Mouse (Mus musculus) ovary, postnatal 14 days (tissue): ENCODE data around the gene Phrf1.
A peak's percentile ranks its signal among the peaks of the same experiment; 100 is the strongest.
"Not testable (repeated sequence)": the region's sequence is repeated elsewhere in the genome, so short reads cannot be mapped to it uniquely, and the experiment has no call there.

Experiments
- DNase-seq: peaks from one replicate; pipeline ENCODE4 v3.0.0; 2022; ENCODE audit warnings: low spot score

The Phrf1 gene

GRCm38 (mm10) chr7:141213605-141214235, 14.9 kb upstream of the Phrf1 start, which contains the start of gene Lmntd2:
Lmntd2 (minus strand) TSS chr7:141214080.
- DNase-seq: no peak

DNA sequence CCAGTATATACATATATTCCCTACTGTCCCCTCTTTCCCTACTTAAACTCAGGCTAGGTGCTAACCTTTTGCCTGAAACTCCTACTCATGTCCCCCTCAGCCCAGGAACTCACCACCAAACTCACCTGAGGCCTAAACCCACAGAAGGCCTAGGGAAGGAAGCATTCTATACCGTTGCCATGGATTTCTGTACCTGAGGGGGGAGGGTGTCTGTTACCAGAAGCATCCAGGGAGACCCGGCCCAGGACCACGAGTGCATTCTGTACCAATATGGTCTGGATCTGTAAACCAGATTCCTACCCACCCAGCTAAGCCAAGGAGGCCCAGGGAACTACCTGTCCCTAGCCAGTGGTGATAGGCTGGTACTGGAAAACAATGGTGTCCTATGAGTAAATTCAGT, 14.3 kb upstream of the Phrf1 start:
- DNase-seq: no peak

DNA sequence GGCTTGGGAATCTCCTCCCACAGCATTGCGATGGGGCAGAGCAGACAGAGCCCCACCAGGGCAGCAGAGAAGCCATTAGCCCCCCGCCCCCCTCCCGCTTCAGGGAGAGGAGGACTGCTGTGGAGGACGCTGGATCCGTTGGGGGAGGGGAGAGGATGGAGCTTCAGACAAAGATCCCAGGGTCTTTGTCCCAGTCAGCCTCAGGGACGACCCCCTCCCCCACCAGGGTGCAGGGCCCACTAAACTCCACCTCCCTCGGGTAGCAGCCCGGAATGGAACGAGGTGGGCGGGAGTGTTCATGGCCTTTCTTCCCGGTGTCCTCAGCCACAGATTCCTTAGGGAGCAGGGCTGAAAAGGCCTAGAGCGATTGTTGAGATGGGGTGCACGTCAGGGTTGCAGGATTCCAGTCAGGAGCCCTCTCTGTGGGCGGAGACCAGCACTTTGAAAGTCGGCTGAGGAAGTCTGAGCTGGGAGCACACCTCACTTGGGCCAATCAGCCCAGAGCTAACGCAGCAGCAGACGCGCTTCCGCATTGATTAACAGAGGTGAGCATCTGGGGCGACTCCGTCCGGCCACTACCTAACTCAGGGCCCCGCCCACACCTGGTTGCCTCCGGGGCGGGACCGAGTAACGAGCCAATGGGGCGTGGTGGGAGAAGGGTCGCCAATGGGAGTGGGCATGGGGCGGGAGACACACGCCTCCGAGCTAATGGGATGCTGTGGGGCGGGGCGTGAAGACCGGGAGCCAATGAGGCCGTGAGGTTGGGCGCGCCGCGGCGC, 13.3 kb upstream of the Phrf1 start, which contains the start of gene Rassf7:
Rassf7 (plus strand) TSS at position 760 of the 779 bp plus-strand sequence.
- DNase-seq: peak; percentile 85

DNA sequence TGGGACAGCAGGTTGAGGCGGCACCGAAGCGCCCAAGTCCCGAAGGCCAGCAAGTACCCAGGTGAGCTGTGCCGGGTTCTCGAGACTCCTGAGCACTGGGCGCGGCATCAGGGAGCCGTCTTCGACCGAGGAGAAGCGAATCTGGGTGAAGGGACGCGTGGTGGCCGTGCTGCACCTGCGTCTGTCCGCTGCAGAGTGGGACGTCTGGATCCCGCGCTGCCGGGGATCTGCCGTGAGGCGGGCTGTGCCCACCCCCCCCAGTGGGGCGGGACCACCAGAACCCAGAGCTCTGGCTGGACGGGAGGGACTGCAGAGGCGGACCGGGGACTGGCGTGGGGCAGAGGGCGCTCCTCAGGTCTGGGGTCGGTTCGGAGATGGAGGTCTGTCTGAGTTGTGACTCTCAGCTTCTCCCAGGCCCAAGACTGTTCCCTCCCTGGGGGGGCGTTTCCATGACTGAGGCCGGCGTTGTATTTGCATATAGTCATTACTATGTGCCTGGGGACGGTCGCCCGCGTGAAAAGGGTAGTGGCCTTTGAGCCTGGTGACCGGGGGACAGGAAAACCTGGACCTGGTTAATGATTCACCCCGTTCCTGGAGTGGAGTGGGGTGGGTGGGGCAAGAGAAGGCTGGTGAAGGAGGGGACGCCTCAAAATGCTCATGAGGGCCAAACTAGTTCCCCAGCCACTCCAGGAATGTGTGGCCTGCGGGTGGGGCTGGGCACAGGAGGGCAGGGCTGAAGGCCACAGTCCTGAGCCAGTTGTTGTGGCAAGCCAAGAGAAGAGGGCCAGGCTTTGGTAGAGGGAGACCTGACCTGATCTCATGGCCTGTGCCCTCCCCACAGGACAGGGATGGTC, 12.5 kb upstream of the Phrf1 start:
- no peak for DNase-seq

DNA sequence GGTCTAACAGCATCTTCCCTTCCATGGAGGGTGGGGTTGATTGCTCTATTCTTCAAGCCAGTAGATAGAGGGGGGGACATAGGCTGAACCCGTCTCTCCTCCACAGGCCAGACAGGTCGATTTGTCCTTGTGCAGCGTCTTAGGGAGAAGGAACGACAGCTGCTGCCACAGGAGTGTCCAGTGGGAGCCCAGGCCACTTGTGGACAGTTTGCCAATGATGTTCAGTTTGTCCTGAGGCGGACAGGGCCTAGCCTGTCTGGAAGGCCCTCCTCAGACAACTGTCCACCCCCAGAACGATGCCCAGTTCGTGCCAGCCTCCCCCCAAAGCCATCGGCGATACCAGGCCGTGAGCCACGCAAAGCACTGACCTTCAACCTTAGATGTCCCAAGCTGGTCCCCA, 11.7 kb upstream of the Phrf1 start:
- DNase-seq: no peak

GRCm38 (mm10) chr7:141217343-141218013, 11.1 kb upstream of the Phrf1 start:
- no peak for DNase-seq

- no peak for DNase-seq
Observed at GRCm38 (mm10) chr7:141218141-141218540, 10.4 kb upstream of the Phrf1 start.

DNA sequence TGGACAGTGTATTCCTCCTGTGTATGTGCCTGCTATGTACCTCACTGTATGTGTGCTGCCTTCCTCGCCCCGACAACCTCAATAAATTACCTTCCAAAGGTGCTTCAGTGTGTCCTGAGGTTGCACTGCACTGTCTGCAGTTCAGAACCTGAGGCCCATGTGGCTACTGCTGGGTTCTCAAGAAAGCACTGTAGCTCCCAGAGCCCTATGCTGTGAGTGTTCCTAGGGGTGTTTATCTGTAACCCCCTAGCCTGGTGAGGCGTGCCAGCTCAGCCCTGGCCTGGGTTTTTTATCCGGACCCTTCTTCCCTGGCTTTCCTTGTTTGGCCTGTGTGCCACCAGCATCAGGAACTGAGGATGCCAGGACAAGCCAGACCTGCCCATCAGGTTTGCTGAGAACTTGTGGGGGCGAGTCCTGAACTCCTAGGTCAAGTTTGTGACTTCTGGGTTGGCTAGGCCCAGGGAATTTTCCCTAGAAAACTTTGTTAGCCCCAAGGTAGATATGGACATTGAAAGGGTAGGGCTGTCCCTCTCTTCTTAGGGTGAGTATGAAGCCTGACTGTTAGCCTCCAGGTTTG, 9.9 kb upstream of the Phrf1 start:
- DNase-seq: no peak

- DNase-seq: no peak
Observed at GRCm38 (mm10) chr7:141219558-141220099, 9.0 kb upstream of the Phrf1 start.

DNA sequence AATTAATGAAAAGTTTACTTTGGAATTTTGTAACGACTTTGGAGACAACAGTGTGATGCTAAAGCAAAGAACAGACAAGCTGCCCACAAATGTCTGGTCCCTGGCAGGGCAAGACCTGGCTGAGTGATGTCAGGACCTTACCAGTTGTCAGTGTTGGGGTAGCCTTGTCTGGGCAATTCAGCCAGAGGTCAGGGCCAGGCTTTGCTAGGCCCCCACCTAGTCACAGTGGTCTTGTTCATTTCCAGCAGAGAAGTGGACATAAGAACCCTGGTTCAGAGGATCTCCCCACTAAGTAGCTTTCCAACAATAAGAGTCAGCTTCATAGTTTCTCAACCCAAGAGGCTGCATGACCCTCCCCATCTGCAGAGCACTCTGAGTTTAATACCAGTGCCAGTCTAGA, 8.2 kb upstream of the Phrf1 start:
- no peak for DNase-seq

GRCm38 (mm10) chr7:141221249-141222125, 7.1 kb upstream of the Phrf1 start:
- peak; percentile 90 for DNase-seq

- no peak for DNase-seq
Observed at GRCm38 (mm10) chr7:141222126-141222467, 6.5 kb upstream of the Phrf1 start.

DNA sequence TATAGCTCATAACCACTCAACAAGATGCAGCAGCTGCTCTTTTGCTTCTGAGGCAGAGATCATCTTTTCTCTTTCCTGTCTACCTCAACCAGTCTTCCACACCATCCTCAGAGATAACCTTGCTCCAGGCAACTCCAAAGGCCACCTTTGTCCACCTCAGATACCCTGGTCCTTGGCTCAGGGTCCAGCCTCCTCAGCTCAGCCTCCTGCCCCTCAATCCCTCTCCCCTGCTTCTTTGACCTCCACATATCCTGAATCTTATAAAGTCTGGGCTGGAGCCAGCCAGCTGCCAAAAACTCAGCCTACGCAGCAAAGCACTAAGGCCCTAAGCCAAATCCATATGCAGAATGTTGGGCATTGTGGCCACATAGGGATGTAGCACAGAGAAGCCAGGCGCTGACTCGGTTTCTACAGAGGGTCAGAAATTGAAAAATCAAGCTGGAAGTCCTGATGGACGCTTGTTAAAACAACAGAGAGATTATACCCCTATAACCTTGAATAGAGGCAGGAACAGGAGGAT, 5.8 kb upstream of the Phrf1 start:
- DNase-seq: no peak

DNA sequence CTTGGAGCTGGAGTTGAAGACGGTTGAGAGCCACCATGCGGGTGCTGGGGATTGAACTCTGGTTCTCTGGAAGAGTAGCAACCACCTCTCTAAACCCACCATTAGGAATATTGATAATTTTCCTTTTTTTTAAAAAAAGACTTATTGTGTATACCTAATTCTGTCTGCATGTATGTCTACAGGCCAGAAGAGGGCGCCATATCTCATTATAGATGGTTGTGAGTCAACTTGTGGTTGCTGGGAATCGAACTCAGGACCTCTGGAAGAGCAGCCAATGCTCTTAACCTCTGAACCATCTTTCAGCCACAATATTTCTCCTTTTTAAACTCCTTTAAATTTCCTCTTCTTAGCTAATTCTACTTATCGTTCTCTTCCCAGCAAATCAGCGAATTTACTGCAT, 2.0 kb upstream of the Phrf1 start:
- DNase-seq: no peak

DNA sequence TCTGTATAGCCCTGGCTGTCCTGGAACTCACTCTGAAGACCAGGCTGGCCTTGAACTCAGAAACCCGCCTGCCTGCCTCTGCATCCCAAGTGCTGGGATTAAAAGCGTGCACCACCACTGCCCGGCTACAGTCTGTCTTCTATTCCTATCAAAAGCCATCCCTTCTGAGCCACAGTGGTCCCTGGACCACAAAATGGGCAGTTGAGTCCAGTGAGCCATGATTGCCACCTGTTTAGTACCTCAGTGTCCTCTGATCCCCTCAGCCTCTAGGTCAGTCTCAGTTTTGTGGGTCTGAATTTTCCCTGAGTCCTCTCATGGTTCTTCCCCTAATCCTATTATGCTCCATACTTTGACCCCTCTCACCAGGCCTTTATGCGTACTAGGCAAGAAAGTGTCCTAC, 788 bp upstream of the Phrf1 start:
- no peak for DNase-seq

DNA sequence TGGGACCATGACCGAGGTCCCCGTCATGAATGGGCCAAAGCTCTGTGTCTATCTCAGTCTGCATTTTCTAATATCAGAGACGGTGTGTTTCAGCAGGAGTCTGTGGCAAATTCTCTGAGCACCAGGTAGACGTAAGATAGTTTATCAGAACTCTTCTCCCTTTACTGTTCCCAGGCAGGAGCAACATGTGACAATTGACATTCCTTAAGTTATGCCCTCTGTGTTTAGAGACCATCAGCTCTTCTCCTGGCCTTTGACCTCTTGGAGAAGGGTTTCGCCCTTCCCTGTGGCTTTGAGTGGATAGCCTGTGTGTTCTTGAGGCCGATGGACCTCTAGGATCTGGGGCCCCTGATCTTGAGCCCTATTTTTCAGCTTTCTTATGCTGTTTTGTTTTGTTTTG, 1.1 kb downstream of the Phrf1 start:
- no peak for DNase-seq

GRCm38 (mm10) chr7:141230570-141230969, 2.0 kb downstream of the Phrf1 start:
- no peak for DNase-seq

DNA sequence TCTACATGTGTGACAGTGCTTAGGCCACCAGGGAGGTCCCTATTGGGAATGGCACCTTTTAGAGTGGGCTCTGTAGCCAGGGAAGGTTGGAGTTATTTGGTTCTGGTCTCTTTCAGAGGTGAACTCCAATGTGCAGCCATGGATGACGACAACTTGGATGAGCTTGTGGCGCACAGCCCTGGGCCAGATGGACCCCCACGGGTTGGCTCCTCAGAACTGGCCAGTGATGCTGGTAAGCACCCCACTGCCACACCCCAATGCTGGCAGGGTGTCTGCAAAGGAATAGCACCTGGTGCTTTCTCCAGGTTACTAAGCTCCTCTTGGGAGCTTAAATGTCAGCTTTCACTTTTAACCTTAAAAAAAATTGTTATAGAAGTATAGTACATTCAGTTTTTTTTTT, 2.5 kb downstream of the Phrf1 start:
- no peak for DNase-seq

DNA sequence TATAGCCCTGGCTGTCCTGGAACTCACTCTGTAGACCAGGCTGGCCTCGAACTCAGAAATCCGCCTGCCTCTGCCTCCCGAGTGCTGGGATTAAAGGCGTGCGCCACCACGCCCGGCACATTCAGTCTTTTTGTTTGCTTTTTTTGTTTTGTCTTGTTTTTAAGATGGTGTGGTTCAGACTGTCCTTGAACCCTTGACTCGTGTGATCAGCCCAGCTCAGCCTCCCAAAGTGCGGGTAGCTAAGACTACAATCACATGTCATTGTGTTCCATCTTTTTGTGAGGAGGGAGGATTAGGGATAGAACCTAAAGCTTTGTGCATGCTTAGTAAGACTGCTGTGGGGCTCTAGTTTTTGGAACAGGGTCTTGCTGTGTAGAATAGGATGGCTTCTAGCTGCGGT, 3.0 kb downstream of the Phrf1 start:
- no peak for DNase-seq

- not testable (repeated sequence) for DNase-seq
Observed at GRCm38 (mm10) chr7:141250486-141250885, 21.9 kb downstream of the Phrf1 start.
